Mouse (Mus musculus) kidney, adult 2 months (tissue): Measurements from ENCODE around the gene Csnk2b. TPM values are rescaled to one million over a fixed set of nuclear protein-coding genes. Genes with fewer than 3 reads are reported as not detected.

Experiments
- DNase-seq: peaks from one replicate; pipeline ENCODE4 v3.0.0; 2021
- H3K27ac ChIP-seq: fragments of 200-500 bp; 2 replicates; pipeline ENCODE4 v1.5.1; 2012; ENCODE audit warnings: low read depth, low read length, control low read depth, inconsistent platforms; ENCODE audit not compliant: insufficient read depth
- H3K27me3 ChIP-seq: fragments of 200-500 bp; replicated peaks from 2 replicates; pipeline ENCODE4 v1.6.1; 2012; ENCODE audit warnings: mild to moderate bottlenecking, moderate library complexity, low read length, inconsistent platforms; ENCODE audit not compliant: control insufficient read depth, insufficient read depth
- H3K36me3 ChIP-seq: fragments of 200-500 bp; 2 replicates; pipeline ENCODE4 v1.6.1; 2012; ENCODE audit warnings: mild to moderate bottlenecking, moderate library complexity, low read length, inconsistent platforms; ENCODE audit not compliant: control insufficient read depth, insufficient read depth
- H3K4me1 ChIP-seq: fragments of 200-500 bp; 2 replicates; pipeline ENCODE4 v1.6.1; 2011; ENCODE audit warnings: low read length; ENCODE audit not compliant: control insufficient read depth, insufficient read depth
- H3K4me3 ChIP-seq: fragments of 200-500 bp; 2 replicates; pipeline ENCODE4 v1.5.1; 2011; ENCODE audit warnings: mild to moderate bottlenecking, low read depth, low read length, control low read depth; ENCODE audit not compliant: insufficient read depth
- CTCF ChIP-seq: fragments of 200-500 bp; conservative IDR thresholded peaks from 2 replicates; pipeline ENCODE4 v1.5.1; 2011; ENCODE audit warnings: low read depth, mild to moderate bottlenecking, control low read depth, low read length, moderate library complexity, mixed read lengths; ENCODE audit not compliant: insufficient read depth, insufficient read length
- POLR2A ChIP-seq: fragments of 200-500 bp; IDR thresholded peaks from one replicate; pipeline ENCODE4 v1.6.1; 2011; ENCODE audit warnings: low read depth, low read length, control low read depth
- WGBS: fragments of 180-500 bp; shearing (Covaris S2); methylation state at CpG from one replicate; pipeline ENCODE4 v1.1.7; 2018; 5-methylcytosine and 5-hydroxymethylcytosine counted together
- polyA plus RNA-seq: library from polyadenylated mRNA; depleted of rRNA; stranded (reverse); fragments of >200 nt; gene quantifications from 2 replicates; pipeline ENCODE4 v1.2.3, GENCODE M21; 2012; rRNA removed

Csnk2b gene
- 434 and 474 TPM in 2 replicates for polyA plus RNA-seq

GRCm38 (mm10) chr17:35121871-35122303, at the start of gene Csnk2b:
TSS of gene Csnk2b (minus strand) at chr17:35122053.
- TF ChIP-seq CTCF (peak; percentile 15; the same call in 1 of the 2 replicates), POLR2A (no peak)
- Histone ChIP-seq H3K4me3 (peak within 1 kb of the TSS; percentile 84), H3K27me3 (no peaks in the 10 kb centered on the region), H3K4me1 (peaks cover 18% of the 10 kb centered on the region; the same call in 1 of the 2 replicates), H3K36me3 (peaks cover 3% of the 10 kb centered on the region; the same call in 1 of the 2 replicates), H3K27ac (peak within 1 kb of the TSS; percentile 70)
- DNase-seq: peak; percentile 67
- under 1% methylated on average over 19 of the region's 19 CpGs for WGBS

DNA sequence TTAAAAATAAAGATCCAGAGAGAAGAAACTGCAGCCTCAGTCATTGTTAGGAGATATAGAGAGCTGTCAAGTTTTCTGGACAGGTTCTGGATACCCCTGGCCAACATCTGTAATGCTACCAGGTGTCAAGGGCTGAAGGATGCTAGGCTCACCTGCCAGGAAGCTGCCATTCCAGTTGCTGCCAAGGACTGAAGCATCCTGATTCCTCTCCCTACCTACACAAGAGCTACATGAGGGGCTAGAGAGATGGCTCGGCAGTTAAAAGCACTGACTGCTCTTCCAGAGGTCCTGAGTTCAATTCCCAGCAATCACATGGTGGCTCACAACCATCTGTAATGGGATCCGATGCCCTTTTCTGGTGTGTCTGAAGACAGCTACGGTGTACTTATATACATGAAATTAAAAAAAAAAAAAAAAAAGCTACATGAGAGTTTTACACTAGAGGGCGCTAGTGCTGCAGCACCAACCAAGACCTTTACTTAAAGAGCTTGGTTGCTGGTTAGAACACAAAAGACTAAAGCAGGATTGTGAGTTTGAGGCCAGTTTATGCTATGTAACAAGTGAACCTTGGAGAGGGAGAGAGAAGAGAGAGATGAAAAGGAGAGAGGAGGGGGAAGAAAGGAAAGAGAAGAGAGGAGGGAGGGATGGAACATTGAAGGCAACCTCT, 46.8 kb upstream of the Csnk2b start:
- 11% methylated on average over 4 of the region's 4 CpGs for WGBS
- no peak for TF ChIP-seq CTCF
- TF ChIP-seq POLR2A: no peak
- no peak overlapping the region for H3K4me3 ChIP-seq
- no peaks in the 10 kb centered on the region for H3K27me3 ChIP-seq
- peak; percentile 43 for DNase-seq
- no peak overlapping the region for H3K27ac ChIP-seq
- H3K4me1 ChIP-seq: peaks cover 7% of the 10 kb centered on the region; the same call in 1 of the 2 replicates
- H3K36me3 ChIP-seq: no peaks in the 10 kb centered on the region

DNA sequence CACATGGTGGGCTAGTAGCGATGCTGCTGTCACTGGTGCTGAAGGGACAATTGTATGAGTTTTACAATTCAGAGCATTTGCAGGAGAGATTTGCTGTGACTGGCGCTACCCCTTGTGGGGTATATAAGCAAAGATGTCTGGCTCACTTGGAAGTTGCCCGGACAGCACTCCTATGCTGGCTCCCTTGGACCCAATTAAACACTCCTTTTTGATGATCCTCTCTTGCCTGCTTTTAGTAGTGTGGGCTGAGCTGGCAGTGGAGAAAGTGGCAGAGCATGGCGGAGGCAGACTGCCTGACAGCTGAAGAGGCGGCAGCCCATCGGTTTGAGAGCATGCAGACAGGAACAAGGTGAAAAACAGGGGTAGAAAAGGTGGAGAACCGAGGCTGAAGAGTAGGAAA, 45.9 kb upstream of the Csnk2b start:
- H3K36me3 ChIP-seq: no peaks in the 10 kb centered on the region
- no peak overlapping the region for H3K27ac ChIP-seq
- H3K4me1 ChIP-seq: peaks cover 9% of the 10 kb centered on the region
- TF ChIP-seq POLR2A: no peak
- TF ChIP-seq CTCF: no peak
- whole genome bisulfite sequencing: 90% methylated on average over 7 of the region's 7 CpGs
- no peak for DNase-seq
- no peak overlapping the region for H3K4me3 ChIP-seq
- no peaks in the 10 kb centered on the region for H3K27me3 ChIP-seq

DNA sequence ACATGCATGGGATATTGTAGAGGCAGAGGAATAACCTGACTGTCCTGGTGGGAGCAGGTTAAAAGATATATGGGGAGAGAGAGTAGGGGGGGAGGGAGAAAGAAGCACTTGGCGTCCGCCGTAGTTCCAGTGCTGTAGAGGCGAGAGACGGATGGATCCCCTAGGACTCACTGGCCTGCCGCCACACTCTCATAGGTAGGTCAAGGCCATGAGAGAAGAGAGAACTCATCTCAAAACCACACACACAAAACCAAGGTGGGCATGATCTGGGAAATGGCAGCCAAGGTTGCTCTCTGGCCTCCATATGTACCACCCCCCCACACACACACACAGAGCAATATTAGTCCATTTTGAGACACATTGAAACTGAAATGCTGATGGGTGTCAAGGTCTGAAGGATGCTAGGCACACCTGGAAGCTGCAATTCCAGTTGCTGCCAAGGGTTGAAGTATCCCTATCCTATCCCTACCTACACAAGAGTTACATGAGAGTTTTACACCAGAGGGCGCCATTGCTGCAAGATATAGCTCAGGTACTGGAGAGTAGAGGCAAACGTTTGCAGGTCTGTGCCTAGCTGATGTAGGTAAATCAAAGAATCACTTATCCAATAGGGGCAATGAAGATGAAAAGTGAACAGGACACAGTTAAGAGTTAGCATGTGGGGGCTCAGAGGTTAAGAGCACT, 44.6 kb upstream of the Csnk2b start:
- H3K4me3 ChIP-seq: no peak overlapping the region
- H3K27me3 ChIP-seq: no peaks in the 10 kb centered on the region
- H3K36me3 ChIP-seq: no peaks in the 10 kb centered on the region
- TF ChIP-seq CTCF: peak; percentile 64
- no peak for TF ChIP-seq POLR2A
- peaks cover 19% of the 10 kb centered on the region for H3K4me1 ChIP-seq
- H3K27ac ChIP-seq: no peak overlapping the region
- peak; percentile 87 for DNase-seq
- 61% methylated on average over 8 of the region's 8 CpGs for WGBS

DNA sequence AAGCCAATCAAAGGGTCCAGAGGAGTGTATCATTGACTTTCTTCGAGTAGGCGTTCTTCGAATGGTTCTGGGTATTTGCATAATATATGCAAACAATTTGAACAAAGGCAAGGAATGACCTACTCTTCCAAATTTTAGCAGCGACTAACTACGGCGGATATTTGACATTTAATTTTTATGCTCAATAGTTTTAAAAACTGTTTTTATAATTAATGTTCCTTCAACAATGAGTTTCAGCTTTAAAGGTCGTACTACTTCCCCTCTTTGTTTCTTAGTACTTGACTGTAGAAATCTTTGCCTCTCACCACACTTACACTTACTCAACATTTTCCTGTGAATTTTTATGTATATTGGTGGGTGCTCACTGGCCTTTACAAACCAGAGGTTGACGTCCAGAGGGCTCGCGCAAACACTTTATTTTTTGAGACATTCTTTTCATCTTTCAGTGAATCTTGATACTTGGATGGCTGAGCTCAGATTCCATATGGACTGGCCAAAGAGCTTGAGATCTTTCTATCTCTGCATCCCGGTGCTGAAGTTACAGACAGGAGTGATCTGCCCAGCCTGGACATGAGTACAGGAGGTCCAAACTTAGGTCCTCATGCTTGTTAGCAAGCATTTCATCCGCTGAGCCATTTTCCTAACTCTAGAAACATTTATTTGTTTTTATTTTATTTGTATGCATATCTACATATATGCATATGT, 43.8 kb upstream of the Csnk2b start:
- WGBS: 13% methylated on average over 12 of the region's 12 CpGs
- Histone ChIP-seq H3K27ac (peak overlapping the region; percentile 70; the same call in 1 of the 2 replicates), H3K4me3 (peak overlapping the region; percentile 58; the same call in 1 of the 2 replicates), H3K4me1 (peaks cover 20% of the 10 kb centered on the region), H3K36me3 (peaks cover 6% of the 10 kb centered on the region), H3K27me3 (no peaks in the 10 kb centered on the region)
- TF ChIP-seq CTCF (no peak), POLR2A (no peak)
- DNase-seq: no peak

GRCm38 (mm10) chr17:35164568-35165450, 43.0 kb upstream of the Csnk2b start, which contains the start of gene Prrc2a:
TSS of gene Prrc2a (minus strand) at chr17:35164897.
- Histone ChIP-seq H3K4me3 (peak within 1 kb of the TSS; percentile 81), H3K27ac (peak within 1 kb of the TSS; percentile 94), H3K36me3 (peaks cover 8% of the 10 kb centered on the region), H3K4me1 (peaks cover 20% of the 10 kb centered on the region), H3K27me3 (no peaks in the 10 kb centered on the region)
- no peak for TF ChIP-seq CTCF
- TF ChIP-seq POLR2A: peak; percentile 36
- DNase-seq: peak; percentile 99
- WGBS: under 1% methylated on average over 70 of the region's 89 CpGs
